Mouse (Mus musculus) thymus, adult 2 months (tissue): ENCODE results near the gene Nos1ap. TPM values are rescaled to one million over a fixed set of nuclear protein-coding genes. Genes with fewer than 3 reads are reported as not detected.

Experiments
- DNase-seq: peaks from one replicate; pipeline ENCODE4 v3.0.0; 2021
- H3K27ac ChIP-seq: fragments of 200-500 bp; 2 replicates; pipeline ENCODE4 v1.5.1; 2012; ENCODE audit warnings: low read length, control low read depth; ENCODE audit not compliant: control insufficient read depth, insufficient read depth
- H3K27me3 ChIP-seq: fragments of 200-500 bp; 2 replicates; pipeline ENCODE4 v1.6.1; 2012; ENCODE audit warnings: mild to moderate bottlenecking, low read length, moderate library complexity, mixed read lengths; ENCODE audit not compliant: control insufficient read depth, insufficient read depth
- H3K36me3 ChIP-seq: fragments of 200-500 bp; 2 replicates; pipeline ENCODE4 v1.6.1; 2012; ENCODE audit warnings: mild to moderate bottlenecking, low read length, moderate library complexity; ENCODE audit not compliant: control insufficient read depth, insufficient read depth
- H3K4me1 ChIP-seq: fragments of 200-500 bp; replicated peaks from 2 replicates; pipeline ENCODE4 v1.6.1; 2012; ENCODE audit warnings: low read length; ENCODE audit not compliant: control insufficient read depth, insufficient read depth
- H3K4me3 ChIP-seq: fragments of 200-500 bp; 2 replicates; pipeline ENCODE4 v1.5.1; 2012; ENCODE audit warnings: mild to moderate bottlenecking, low read length, control low read depth, moderate library complexity; ENCODE audit not compliant: control insufficient read depth, insufficient read depth
- CTCF ChIP-seq: fragments of 200-500 bp; IDR thresholded peaks from 2 replicates; pipeline ENCODE4 v1.5.1; 2012; ENCODE audit warnings: mild to moderate bottlenecking, control low read depth, low read length, moderate library complexity, borderline replicate concordance; ENCODE audit not compliant: control insufficient read depth, poor library complexity, insufficient read depth; ENCODE audit errors: extremely low read depth
- POLR2A ChIP-seq: fragments of 200-500 bp; IDR thresholded peaks from 2 replicates; pipeline ENCODE4 v1.6.1; 2012; ENCODE audit warnings: mild to moderate bottlenecking, low read length, control low read depth, moderate library complexity; ENCODE audit not compliant: control insufficient read depth, poor library complexity, insufficient read depth; ENCODE audit errors: extremely low read depth
- WGBS: fragments of 180-500 bp; shearing (Covaris S2); methylation state at CpG from one replicate; pipeline ENCODE4 v1.1.7; 2018; 5-methylcytosine and 5-hydroxymethylcytosine counted together
- polyA plus RNA-seq: library from polyadenylated mRNA; depleted of rRNA; stranded (reverse); fragments of >200 nt; gene quantifications from 2 replicates; pipeline ENCODE4 v1.2.3, GENCODE M21; 2012

Nos1ap gene
- polyA plus RNA-seq, 1 experiment: 3.3 TPM

- DNase-seq: no peak
- Histone ChIP-seq H3K4me1 (no peaks in the 10 kb centered on the region; the same call in none of the 2 replicates), H3K27ac (no peak overlapping the region)
Observed at GRCm38 (mm10) chr1:170539507-170539906, 50.2 kb downstream of the Nos1ap start.

GRCm38 (mm10) chr1:170538481-170539061 is 51.1 kb downstream of the Nos1ap start:
- Histone ChIP-seq H3K4me3 (no peak overlapping the region), H3K4me1 (no peaks in the 10 kb centered on the region; the same call in none of the 2 replicates), H3K36me3 (no peaks in the 10 kb centered on the region), H3K27ac (no peak overlapping the region), H3K27me3 (no peaks in the 10 kb centered on the region)
- TF ChIP-seq CTCF: no peak
- TF ChIP-seq POLR2A: no peak
- WGBS: 71% methylated on average over 9 of the region's 9 CpGs
- no peak for DNase-seq

More at GRCm38 (mm10) chr1:170539507-170539906, 50.2 kb downstream of the Nos1ap start:
- TF ChIP-seq CTCF: no peak
- no peak for TF ChIP-seq POLR2A
- Histone ChIP-seq H3K36me3 (no peaks in the 10 kb centered on the region), H3K4me3 (no peak overlapping the region), H3K27me3 (no peaks in the 10 kb centered on the region)
- WGBS: 5% methylated on average over 3 of the region's 3 CpGs

DNA sequence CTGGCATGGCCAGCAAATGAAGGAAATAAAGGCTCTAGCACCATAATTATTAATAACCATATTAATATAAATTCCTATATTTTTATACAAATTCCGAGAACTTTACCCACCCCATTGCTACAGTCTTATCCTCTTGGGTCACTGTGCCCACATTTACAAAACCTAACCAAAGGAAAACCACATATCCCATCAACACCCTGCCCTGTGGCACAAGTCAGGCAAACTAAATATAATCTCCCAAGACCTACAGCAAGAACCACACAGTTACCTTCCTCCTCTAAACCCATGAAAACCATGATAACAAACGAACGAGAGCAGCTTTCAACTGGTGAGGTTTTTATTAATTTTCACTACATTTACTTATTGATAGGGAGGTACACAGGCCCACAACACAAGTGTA is 53.3 kb downstream of the Nos1ap start:
- DNase-seq: no peak
- no peak overlapping the region for H3K27ac ChIP-seq
- 29% methylated on average over 3 of the region's 3 CpGs for WGBS
- no peaks in the 10 kb centered on the region; the same call in none of the 2 replicates for H3K4me1 ChIP-seq
- no peak overlapping the region for H3K4me3 ChIP-seq
- no peak for TF ChIP-seq CTCF
- no peak for TF ChIP-seq POLR2A
- H3K36me3 ChIP-seq: no peaks in the 10 kb centered on the region
- H3K27me3 ChIP-seq: no peaks in the 10 kb centered on the region

- Histone ChIP-seq H3K4me1 (no peaks in the 10 kb centered on the region; the same call in none of the 2 replicates), H3K36me3 (no peaks in the 10 kb centered on the region), H3K27me3 (no peaks in the 10 kb centered on the region), H3K27ac (no peak overlapping the region), H3K4me3 (no peak overlapping the region)
- no peak for DNase-seq
- WGBS: 17% methylated on average over 2 of the region's 2 CpGs
- TF ChIP-seq POLR2A: no peak
Observed at GRCm38 (mm10) chr1:170535221-170535620, 54.4 kb downstream of the Nos1ap start.

- H3K4me1 ChIP-seq: no peaks in the 10 kb centered on the region; the same call in none of the 2 replicates
- no peak overlapping the region for H3K27ac ChIP-seq
- no peak for DNase-seq
- no peak for TF ChIP-seq CTCF
- TF ChIP-seq POLR2A: no peak
- no peak overlapping the region for H3K4me3 ChIP-seq
- no peaks in the 10 kb centered on the region for H3K36me3 ChIP-seq
- 97% methylated on average over 2 of the region's 2 CpGs for WGBS
- no peaks in the 10 kb centered on the region for H3K27me3 ChIP-seq
Observed at GRCm38 (mm10) chr1:170531286-170531685, 58.4 kb downstream of the Nos1ap start.

DNA sequence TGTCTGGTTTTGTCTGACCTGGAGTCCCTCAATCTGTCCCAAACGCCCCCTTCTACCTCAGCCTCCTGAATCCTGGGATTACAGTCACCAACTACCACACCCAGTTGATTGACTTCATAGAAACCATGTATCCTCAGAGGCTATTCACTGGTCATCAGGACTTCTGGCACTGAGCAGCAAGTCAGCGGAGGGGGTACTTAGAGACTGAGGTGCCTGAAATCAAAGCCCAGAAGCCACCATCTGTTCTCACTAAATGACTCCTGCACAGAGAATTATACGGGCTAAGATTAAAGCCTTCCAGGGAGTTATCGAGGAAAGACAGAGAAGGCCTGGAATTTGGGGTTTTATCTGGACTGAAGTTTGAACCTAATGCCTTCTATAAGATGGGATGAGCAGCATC is 59.2 kb downstream of the Nos1ap start:
- H3K36me3 ChIP-seq: no peaks in the 10 kb centered on the region
- no peak overlapping the region for H3K4me3 ChIP-seq
- no peak for DNase-seq
- H3K4me1 ChIP-seq: no peaks in the 10 kb centered on the region; the same call in 1 of the 2 replicates
- H3K27me3 ChIP-seq: no peaks in the 10 kb centered on the region
- no peak overlapping the region for H3K27ac ChIP-seq
- 96% methylated on average over 4 of the region's 4 CpGs for WGBS
- TF ChIP-seq CTCF: no peak
- TF ChIP-seq POLR2A: no peak

GRCm38 (mm10) chr1:170522891-170523290 is 66.8 kb downstream of the Nos1ap start:
- WGBS: 89% methylated on average over 5 of the region's 5 CpGs
- DNase-seq: no peak
- H3K27ac ChIP-seq: no peak overlapping the region
- TF ChIP-seq POLR2A (no peak), CTCF (no peak)
- no peaks in the 10 kb centered on the region for H3K27me3 ChIP-seq
- no peaks in the 10 kb centered on the region; the same call in 1 of the 2 replicates for H3K4me1 ChIP-seq
- no peak overlapping the region for H3K4me3 ChIP-seq
- H3K36me3 ChIP-seq: no peaks in the 10 kb centered on the region
